Mouse (Mus musculus) heart, postnatal 0 days (tissue): ENCODE results near the gene Psmd8.

Experiments
- CTCF ChIP-seq: IDR thresholded peaks from 2 replicates; pipeline ENCODE4 v1.5.1; 2016; ENCODE audit warnings: antibody characterized with exemption, control low read depth, low read depth
- EP300 ChIP-seq: IDR thresholded peaks from 2 replicates; pipeline ENCODE4 v1.6.1; 2016; ENCODE audit warnings: antibody characterized with exemption, low read depth

GRCm38 (mm10) chr7:29158264-29158663 is 22.2 kb downstream of the Psmd8 start:
- TF ChIP-seq EP300 (no peak), CTCF (no peak)
